Mouse (Mus musculus): ENCODE data around the gene Ostf1.

- no peak for TF ChIP-seq POLR2A (IDR thresholded peaks at IDR 0.05; ENCODE audit: control insufficient read depth, low read depth, low read length)
- TF ChIP-seq CTCF (IDR thresholded peaks at IDR 0.05; ENCODE audit: control insufficient read depth, insufficient read depth, insufficient replicate concordance, low read depth, low read length), result no peak
Measured at GRCm38 (mm10) chr19:18600611-18601010, 31.0 kb downstream of the Ostf1 start.

All from testis, adult 2 months (tissue).